Mouse (Mus musculus): ENCODE results near the gene Iqcf6.

GRCm38 (mm10) chr9:106673860-106674259 is 47.5 kb downstream of the Iqcf6 start:
- TF ChIP-seq GATA2 (IDR thresholded peaks at IDR 0.05; ENCODE audit: borderline replicate concordance, low read depth, low read length): no peak
- no peak for TF ChIP-seq CTCF (IDR thresholded peaks at IDR 0.05; ENCODE audit: low read depth, low read length)
